Mouse (Mus musculus): ENCODE results near the gene Ldha. TPM values are rescaled to one million over a fixed set of nuclear protein-coding genes. Genes with fewer than 3 reads are reported as not detected.

Gene Ldha
- polyA plus RNA-seq, 1 experiment, result 671 TPM

DNA sequence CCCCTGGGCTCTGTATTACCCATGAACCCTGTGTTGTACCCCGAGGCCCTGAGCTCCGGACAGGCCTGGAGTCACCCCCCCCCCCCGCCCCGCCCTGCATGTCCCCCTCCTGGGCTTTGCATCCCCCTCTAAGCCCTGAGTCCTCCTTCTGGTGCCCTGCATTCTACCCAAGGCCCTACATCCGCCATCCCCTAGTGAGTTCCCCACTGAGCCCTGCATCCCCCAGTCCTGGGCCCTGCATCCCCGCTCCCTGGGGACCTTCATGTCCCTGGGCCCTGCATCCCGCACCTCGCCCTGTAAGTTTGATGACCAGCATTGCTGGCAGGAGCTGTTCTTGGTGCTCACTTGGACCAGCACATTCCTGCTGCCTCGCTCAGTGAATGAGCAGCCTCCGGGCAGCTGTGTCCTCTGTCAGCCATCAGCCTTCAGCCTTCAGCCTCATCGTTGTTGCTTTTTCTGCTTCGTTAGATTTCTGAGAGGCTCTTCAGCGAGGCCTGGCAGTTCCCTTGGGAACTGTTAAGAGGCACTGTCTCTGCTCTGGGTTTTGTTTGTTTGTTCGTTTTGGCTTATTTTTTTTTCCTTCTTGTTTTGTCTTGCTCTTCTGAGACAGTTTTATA is 6.2 kb upstream of the Ldha start:
- H3K9me3 ChIP-seq (replicated peaks; ENCODE audit: control insufficient read depth, insufficient read depth, low read length, poor library complexity, severe bottlenecking), result no peaks in the 10 kb centered on the region
- H3K36me3 ChIP-seq (ENCODE audit: control insufficient read depth, insufficient read depth, low read length, poor library complexity, severe bottlenecking), result no peaks in the 10 kb centered on the region
- H3K4me3 ChIP-seq (ENCODE audit: low read depth, low read length), result no peak overlapping the region
- peaks cover 6% of the 10 kb centered on the region for H3K4me1 ChIP-seq (ENCODE audit: control insufficient read depth, insufficient read depth, low read length)
- no peak overlapping the region for H3K27ac ChIP-seq (ENCODE audit: insufficient read depth, low read length)
- TF ChIP-seq CTCF (IDR thresholded peaks at IDR 0.05; ENCODE audit: low read depth, low read length) (no peak), POLR2A (IDR thresholded peaks at IDR 0.05; ENCODE audit: insufficient read depth, low read length) (no peak), EP300 (IDR thresholded peaks at IDR 0.05; ENCODE audit: insufficient read depth, low read depth, low read length) (no peak)
- no peak overlapping the region for H3K9ac ChIP-seq (ENCODE audit: low read depth, poor library complexity, severe bottlenecking)
- H3K27me3 ChIP-seq (ENCODE audit: control insufficient read depth, insufficient read depth, low read length, poor library complexity, severe bottlenecking), result no peaks in the 10 kb centered on the region

DNA sequence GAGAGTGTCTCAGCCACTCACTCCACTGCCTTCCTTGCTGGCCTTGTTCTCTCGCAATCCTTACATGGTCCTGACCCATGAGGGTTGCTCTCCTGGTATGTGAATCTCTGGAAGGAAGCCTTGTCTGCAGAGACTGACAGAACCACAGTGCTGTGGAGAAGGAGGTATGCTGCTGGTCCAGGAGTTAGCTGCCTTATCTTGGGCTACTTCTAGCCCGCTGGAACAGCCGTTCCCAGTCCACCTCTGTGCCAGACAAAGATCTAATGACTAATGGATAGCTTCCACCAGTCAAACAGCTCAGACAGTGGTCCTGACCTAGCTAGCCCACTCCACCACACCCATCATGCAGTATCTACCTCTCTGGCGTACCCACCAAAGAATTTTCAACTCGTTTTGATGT is 4.9 kb upstream of the Ldha start:
- TF ChIP-seq CTCF (IDR thresholded peaks at IDR 0.05; ENCODE audit: low read depth, low read length), result no peak
- TF ChIP-seq POLR2A (IDR thresholded peaks at IDR 0.05; ENCODE audit: insufficient read depth, low read length), result no peak
- TF ChIP-seq EP300 (IDR thresholded peaks at IDR 0.05; ENCODE audit: insufficient read depth, low read depth, low read length), result no peak
- Histone ChIP-seq H3K9me3 (replicated peaks; ENCODE audit: control insufficient read depth, insufficient read depth, low read length, poor library complexity, severe bottlenecking) (no peaks in the 10 kb centered on the region), H3K9ac (ENCODE audit: low read depth, poor library complexity, severe bottlenecking) (no peak overlapping the region), H3K36me3 (ENCODE audit: control insufficient read depth, insufficient read depth, low read length, poor library complexity, severe bottlenecking) (no peaks in the 10 kb centered on the region), H3K4me1 (ENCODE audit: control insufficient read depth, insufficient read depth, low read length) (peaks cover 13% of the 10 kb centered on the region), H3K27me3 (ENCODE audit: control insufficient read depth, insufficient read depth, low read length, poor library complexity, severe bottlenecking) (no peaks in the 10 kb centered on the region), H3K4me3 (ENCODE audit: low read depth, low read length) (no peak overlapping the region), H3K27ac (ENCODE audit: insufficient read depth, low read length) (no peak overlapping the region)

DNA sequence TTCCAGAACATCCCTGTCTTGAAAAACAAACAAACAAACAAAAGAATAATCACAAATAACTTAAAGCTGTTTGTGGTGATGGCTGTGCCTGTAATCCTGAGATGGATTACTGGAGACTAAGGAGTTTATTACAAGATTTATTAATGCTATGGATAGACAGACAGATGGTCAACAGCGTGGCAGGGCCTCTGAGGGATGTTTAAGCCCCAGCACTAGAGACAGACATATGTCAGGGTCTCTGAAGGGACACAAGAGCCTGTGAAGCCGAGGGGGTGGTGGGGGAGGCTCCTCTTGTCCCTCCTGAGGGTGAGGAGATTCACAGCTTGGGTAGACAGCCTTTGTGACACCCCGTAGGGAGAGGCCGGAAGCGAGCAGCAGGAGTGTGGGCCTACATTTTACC is 4.2 kb upstream of the Ldha start:
- Histone ChIP-seq H3K27me3 (ENCODE audit: control insufficient read depth, insufficient read depth, low read length, poor library complexity, severe bottlenecking) (no peaks in the 10 kb centered on the region), H3K9ac (ENCODE audit: low read depth, poor library complexity, severe bottlenecking) (no peak overlapping the region), H3K4me1 (ENCODE audit: control insufficient read depth, insufficient read depth, low read length) (peaks cover 16% of the 10 kb centered on the region), H3K36me3 (ENCODE audit: control insufficient read depth, insufficient read depth, low read length, poor library complexity, severe bottlenecking) (no peaks in the 10 kb centered on the region), H3K9me3 (replicated peaks; ENCODE audit: control insufficient read depth, insufficient read depth, low read length, poor library complexity, severe bottlenecking) (no peaks in the 10 kb centered on the region), H3K4me3 (ENCODE audit: low read depth, low read length) (no peak overlapping the region), H3K27ac (ENCODE audit: insufficient read depth, low read length) (no peak overlapping the region)
- TF ChIP-seq EP300 (IDR thresholded peaks at IDR 0.05; ENCODE audit: insufficient read depth, low read depth, low read length) (no peak), CTCF (IDR thresholded peaks at IDR 0.05; ENCODE audit: low read depth, low read length) (no peak), POLR2A (IDR thresholded peaks at IDR 0.05; ENCODE audit: insufficient read depth, low read length) (no peak)

- H3K27me3 ChIP-seq (ENCODE audit: control insufficient read depth, insufficient read depth, low read length, poor library complexity, severe bottlenecking), result no peaks in the 10 kb centered on the region
- H3K9ac ChIP-seq (ENCODE audit: low read depth, poor library complexity, severe bottlenecking), result peak overlapping the region; percentile 20; the same call in 1 of the 2 replicates
- peak overlapping the region; percentile 90 for H3K27ac ChIP-seq (ENCODE audit: insufficient read depth, low read length)
Measured at GRCm38 (mm10) chr7:46838104-46838671, 3.1 kb upstream of the Ldha start.

GRCm38 (mm10) chr7:46838891-46839302 is 2.4 kb upstream of the Ldha start:
- Histone ChIP-seq H3K4me1 (ENCODE audit: control insufficient read depth, insufficient read depth, low read length) (peaks cover 16% of the 10 kb centered on the region), H3K4me3 (ENCODE audit: low read depth, low read length) (no peak overlapping the region), H3K27me3 (ENCODE audit: control insufficient read depth, insufficient read depth, low read length, poor library complexity, severe bottlenecking) (no peaks in the 10 kb centered on the region), H3K9ac (ENCODE audit: low read depth, poor library complexity, severe bottlenecking) (no peak overlapping the region), H3K36me3 (ENCODE audit: control insufficient read depth, insufficient read depth, low read length, poor library complexity, severe bottlenecking) (no peaks in the 10 kb centered on the region), H3K9me3 (replicated peaks; ENCODE audit: control insufficient read depth, insufficient read depth, low read length, poor library complexity, severe bottlenecking) (no peaks in the 10 kb centered on the region), H3K27ac (ENCODE audit: insufficient read depth, low read length) (peak overlapping the region; percentile 90)
- TF ChIP-seq EP300 (IDR thresholded peaks at IDR 0.05; ENCODE audit: insufficient read depth, low read depth, low read length) (peak; percentile 24; the same call in 1 of the 2 replicates), POLR2A (IDR thresholded peaks at IDR 0.05; ENCODE audit: insufficient read depth, low read length) (no peak)

More at GRCm38 (mm10) chr7:46838104-46838671, 3.1 kb upstream of the Ldha start:
- H3K9me3 ChIP-seq (replicated peaks; ENCODE audit: control insufficient read depth, insufficient read depth, low read length, poor library complexity, severe bottlenecking), result no peaks in the 10 kb centered on the region
- H3K4me3 ChIP-seq (ENCODE audit: low read depth, low read length), result 0 out of 2 replicates have a peak overlapping the region, but pooled peaks have one; percentile 7
- H3K4me1 ChIP-seq (ENCODE audit: control insufficient read depth, insufficient read depth, low read length), result peaks cover 16% of the 10 kb centered on the region
- no peaks in the 10 kb centered on the region for H3K36me3 ChIP-seq (ENCODE audit: control insufficient read depth, insufficient read depth, low read length, poor library complexity, severe bottlenecking)
- no peak for TF ChIP-seq EP300 (IDR thresholded peaks at IDR 0.05; ENCODE audit: insufficient read depth, low read depth, low read length)
- no peak for TF ChIP-seq CTCF (IDR thresholded peaks at IDR 0.05; ENCODE audit: low read depth, low read length)
- no peak for TF ChIP-seq POLR2A (IDR thresholded peaks at IDR 0.05; ENCODE audit: insufficient read depth, low read length)

DNA sequence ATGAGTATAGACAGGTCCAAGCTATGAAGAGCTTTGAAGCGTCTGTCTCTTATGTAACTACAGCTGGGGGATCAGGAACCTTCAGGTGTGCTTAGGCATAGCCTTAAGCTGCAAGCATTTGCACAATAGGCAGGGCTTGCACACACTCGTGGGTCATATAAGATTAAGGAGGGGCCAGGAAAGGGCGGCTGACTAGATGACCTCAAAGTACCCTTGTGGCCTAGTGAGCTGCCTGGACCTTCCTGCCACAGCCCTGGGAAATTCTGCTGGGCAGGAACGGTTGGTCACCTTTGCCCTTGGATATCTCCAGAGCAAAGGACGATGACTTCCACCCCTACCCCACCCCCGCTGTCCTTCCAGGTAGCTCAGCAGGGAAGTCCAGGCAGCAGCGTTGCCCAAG is 1.8 kb upstream of the Ldha start:
- no peak overlapping the region for H3K4me3 ChIP-seq (ENCODE audit: low read depth, low read length)
- TF ChIP-seq CTCF (IDR thresholded peaks at IDR 0.05; ENCODE audit: low read depth, low read length) (no peak), EP300 (IDR thresholded peaks at IDR 0.05; ENCODE audit: insufficient read depth, low read depth, low read length) (0 out of 2 replicates have a peak, but pooled peaks have one; percentile 30)
- H3K27ac ChIP-seq (ENCODE audit: insufficient read depth, low read length), result peak overlapping the region; percentile 90
- H3K27me3 ChIP-seq (ENCODE audit: control insufficient read depth, insufficient read depth, low read length, poor library complexity, severe bottlenecking), result no peaks in the 10 kb centered on the region
- H3K9me3 ChIP-seq (replicated peaks; ENCODE audit: control insufficient read depth, insufficient read depth, low read length, poor library complexity, severe bottlenecking), result no peaks in the 10 kb centered on the region
- H3K4me1 ChIP-seq (ENCODE audit: control insufficient read depth, insufficient read depth, low read length), result peaks cover 16% of the 10 kb centered on the region
- no peak overlapping the region for H3K9ac ChIP-seq (ENCODE audit: low read depth, poor library complexity, severe bottlenecking)
- no peaks in the 10 kb centered on the region for H3K36me3 ChIP-seq (ENCODE audit: control insufficient read depth, insufficient read depth, low read length, poor library complexity, severe bottlenecking)
